Mouse (Mus musculus): ENCODE measurements around the gene Plekhh2. TPM values are rescaled to one million over a fixed set of nuclear protein-coding genes. Genes with fewer than 3 reads are reported as not detected.

The Plekhh2 gene
- polyA plus RNA-seq (2015; fragmentation: Nextera tagmentation; extraction: Ambion mirVana): 2.0 and 2.6 TPM in 2 replicates

DNA sequence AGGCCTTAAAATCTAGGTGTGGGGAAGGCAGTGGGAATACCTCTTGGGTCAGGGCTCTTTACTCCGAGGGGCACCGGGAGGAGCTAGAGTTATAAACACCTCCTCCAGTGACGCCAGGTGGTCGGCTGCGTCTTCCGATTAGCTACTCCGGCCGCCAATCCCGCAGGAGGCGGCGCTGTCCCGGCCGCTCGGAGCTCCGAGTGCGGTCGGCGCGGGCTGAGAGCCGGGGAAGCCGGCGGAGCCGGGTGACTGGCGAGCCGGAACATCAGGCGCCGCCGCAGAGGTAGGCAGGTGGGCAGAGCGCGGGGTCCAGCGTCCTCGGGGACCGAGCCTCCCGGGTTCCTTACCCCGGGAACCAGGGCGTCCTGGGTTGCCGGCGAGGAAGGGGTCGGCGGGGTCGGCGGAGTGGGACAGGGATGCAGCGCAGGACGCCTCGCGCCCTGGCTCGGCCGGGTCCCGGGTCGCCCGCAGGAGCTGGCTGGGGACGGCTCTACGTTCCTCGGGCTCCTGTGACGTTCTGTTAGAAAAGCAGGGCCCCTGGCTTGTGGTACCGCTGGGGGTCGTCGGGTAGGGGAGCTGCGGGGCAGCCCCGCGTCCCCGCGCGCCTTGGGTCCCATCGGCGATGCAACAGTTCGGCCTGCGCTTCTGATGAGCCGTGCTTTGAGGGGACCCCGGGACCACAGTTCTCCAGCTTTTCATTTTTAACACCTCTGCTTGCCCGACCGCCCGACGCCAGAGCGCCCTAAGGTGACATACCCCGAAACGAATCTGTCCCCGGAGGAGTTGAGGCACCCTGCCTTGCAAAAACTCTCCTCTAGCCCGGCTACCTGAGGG lies at the start of gene Plekhh2:
Plekhh2 (plus strand) TSS at position 214 of the 834 bp plus-strand sequence.
- H3K9ac ChIP-seq: peak within 1 kb of the TSS; percentile 85
- under 1% methylated on average over 76 of the region's 79 CpGs for WGBS

DNA sequence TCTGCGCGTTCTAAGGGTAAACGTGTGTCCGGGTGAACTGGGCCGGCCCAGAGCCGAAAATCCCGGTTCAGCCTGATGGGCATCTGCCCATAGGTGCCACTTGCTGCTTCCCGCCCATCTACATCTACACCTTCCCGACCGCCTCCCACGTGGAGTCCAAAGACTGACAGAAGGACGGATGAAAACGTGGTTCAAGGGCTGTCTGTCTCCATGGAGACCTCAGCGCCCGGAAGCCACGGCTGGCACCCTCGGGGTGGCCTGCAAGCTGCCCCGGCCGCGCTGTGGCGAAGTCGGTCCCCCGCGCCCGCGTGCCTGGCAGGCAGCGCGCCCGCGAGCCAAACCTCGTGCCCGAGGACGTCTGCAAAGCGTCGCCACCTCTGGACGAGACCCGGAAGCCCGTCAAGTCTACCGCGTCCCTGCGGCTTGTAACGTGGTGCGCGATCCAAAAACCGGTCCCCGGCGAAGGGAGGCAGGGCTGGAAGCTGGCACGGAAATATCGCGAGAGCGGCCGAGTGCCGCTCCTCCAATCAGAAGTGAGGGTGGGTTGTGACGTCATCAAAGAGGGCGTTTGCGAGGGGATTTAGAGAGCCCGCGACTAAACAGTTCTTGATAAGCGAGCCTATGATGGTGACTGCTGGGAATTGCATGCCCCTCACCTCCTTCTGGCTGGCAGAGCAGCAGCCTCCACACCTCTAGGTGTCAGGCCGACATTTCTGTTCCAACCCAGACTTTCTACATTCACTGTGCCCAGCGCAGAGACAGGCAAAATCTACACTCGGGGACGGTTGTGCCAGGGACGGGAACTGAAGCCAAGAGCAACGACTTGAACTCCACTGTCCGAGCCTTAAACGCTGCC lies 45.7 kb upstream of the Plekhh2 start, which contains the start of gene Thada:
Thada (minus strand) TSS at position 453 of the 856 bp plus-strand sequence.
- peak; percentile 95 for ATAC-seq (ENCODE audit: extremely low read depth, insufficient number of reproducible peaks, low FRiP score, low TSS enrichment)
- peak within 1 kb of the TSS; percentile 78 for H3K27ac ChIP-seq (replicated peaks)
- peak within 1 kb of the TSS; percentile 94 for H3K9ac ChIP-seq
- peak within 1 kb of the TSS; percentile 96 for H3K4me2 ChIP-seq
- under 1% methylated on average over 67 of the region's 67 CpGs for WGBS
- no peaks in the 10 kb centered on the region for H3K9me3 ChIP-seq
- H3K27me3 ChIP-seq (replicated peaks): no peaks in the 10 kb centered on the region
- peaks cover 11% of the 10 kb centered on the region for H3K4me1 ChIP-seq
- H3K36me3 ChIP-seq: peaks cover 8% of the 10 kb centered on the region
- peak within 1 kb of the TSS; percentile 95 for H3K4me3 ChIP-seq

More for the DNA sequence above, at the start of gene Plekhh2:
- peak within 1 kb of the TSS; percentile 99 for H3K4me2 ChIP-seq
- ATAC-seq (ENCODE audit: extremely low read depth, insufficient number of reproducible peaks, low FRiP score, low TSS enrichment): peak; percentile 73; the same call in 1 of the 2 replicates
- no peaks in the 10 kb centered on the region for H3K36me3 ChIP-seq
- peaks cover 6% of the 10 kb centered on the region; the same call in 1 of the 2 replicates for H3K27me3 ChIP-seq (replicated peaks)
- H3K4me1 ChIP-seq: peaks cover 30% of the 10 kb centered on the region
- no peaks in the 10 kb centered on the region for H3K9me3 ChIP-seq
- peak within 1 kb of the TSS; percentile 65 for H3K27ac ChIP-seq (replicated peaks)
- H3K4me3 ChIP-seq: peak within 1 kb of the TSS; percentile 83

DNA sequence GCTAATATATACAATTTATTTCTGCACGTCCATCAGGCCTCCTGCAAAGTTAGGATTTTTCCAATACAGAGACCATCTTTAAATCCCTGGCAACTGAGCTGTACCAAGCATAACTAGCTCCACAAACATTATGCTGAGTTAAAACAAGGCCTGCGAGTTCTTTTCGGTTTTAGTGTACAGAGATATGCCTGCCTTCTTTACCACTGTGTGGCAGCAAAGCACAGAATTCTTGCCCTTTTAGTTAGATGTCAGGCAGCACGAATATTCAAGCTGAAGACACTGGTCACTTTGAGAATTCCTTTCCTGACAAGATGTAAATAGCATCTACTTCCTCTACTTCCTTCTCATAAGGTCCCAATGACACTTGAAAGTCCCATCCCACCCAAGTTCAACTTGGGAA lies 37.4 kb upstream of the Plekhh2 start:
- Histone ChIP-seq H3K27ac (replicated peaks) (no peak overlapping the region), H3K4me1 (no peaks in the 10 kb centered on the region), H3K9me3 (no peaks in the 10 kb centered on the region), H3K36me3 (no peaks in the 10 kb centered on the region), H3K4me3 (no peak overlapping the region), H3K9ac (no peak overlapping the region), H3K4me2 (no peak overlapping the region), H3K27me3 (replicated peaks) (no peaks in the 10 kb centered on the region)
- 53% methylated on average over 4 of the region's 4 CpGs for WGBS
- ATAC-seq (ENCODE audit: extremely low read depth, insufficient number of reproducible peaks, low FRiP score, low TSS enrichment): no peak

DNA sequence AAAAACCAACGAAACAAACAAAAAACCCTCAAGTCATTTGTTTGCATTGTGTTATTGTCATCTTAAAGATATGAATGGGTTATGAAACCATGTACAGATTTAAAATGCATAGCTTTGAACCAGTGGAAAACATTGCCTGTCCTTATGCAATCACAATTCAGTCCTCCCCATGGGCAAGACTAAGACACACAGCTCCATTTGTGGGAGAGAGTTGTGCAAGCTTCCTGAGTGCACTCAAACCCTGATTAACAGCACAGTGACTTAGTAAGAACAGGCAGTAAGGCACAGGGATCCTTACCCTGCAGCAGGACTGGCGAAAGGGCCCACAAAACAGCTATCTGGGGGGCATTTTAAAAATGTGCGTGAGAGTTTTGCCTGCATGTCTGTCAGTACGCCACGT lies 34.5 kb upstream of the Plekhh2 start:
- ATAC-seq (ENCODE audit: extremely low read depth, insufficient number of reproducible peaks, low FRiP score, low TSS enrichment): no peak
- Histone ChIP-seq H3K9ac (no peak overlapping the region), H3K4me3 (no peak overlapping the region), H3K4me1 (0 out of 2 replicates have a peak, but pooled peaks cover 3% of the 10 kb centered on the region), H3K4me2 (no peak overlapping the region), H3K36me3 (no peaks in the 10 kb centered on the region), H3K27me3 (replicated peaks) (no peaks in the 10 kb centered on the region), H3K27ac (replicated peaks) (no peak overlapping the region), H3K9me3 (no peaks in the 10 kb centered on the region)
- 76% methylated on average over 5 of the region's 5 CpGs for WGBS

DNA sequence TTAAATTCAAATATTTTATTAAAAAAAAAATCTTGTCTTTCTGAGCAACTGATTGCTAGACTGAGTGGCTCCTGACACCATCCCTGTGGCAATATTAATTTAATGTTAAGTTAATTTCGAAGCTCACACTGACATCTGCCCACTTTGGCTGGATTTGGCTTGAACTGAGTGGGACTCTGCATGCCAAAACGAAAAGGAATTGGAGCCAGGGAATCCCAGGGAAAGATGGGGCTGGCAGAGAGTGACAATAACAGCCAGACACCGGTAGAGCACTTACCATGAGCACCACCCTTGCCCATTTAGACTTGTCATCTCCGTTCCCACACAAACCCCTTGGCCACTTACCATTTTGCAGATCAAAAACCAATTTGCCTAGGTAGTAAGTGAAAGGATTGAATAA lies 33.4 kb upstream of the Plekhh2 start:
- Histone ChIP-seq H3K4me2 (no peak overlapping the region), H3K27ac (replicated peaks) (no peak overlapping the region), H3K9me3 (no peaks in the 10 kb centered on the region), H3K4me1 (0 out of 2 replicates have a peak, but pooled peaks cover 3% of the 10 kb centered on the region), H3K36me3 (no peaks in the 10 kb centered on the region), H3K27me3 (replicated peaks) (no peaks in the 10 kb centered on the region), H3K9ac (no peak overlapping the region), H3K4me3 (no peak overlapping the region)
- ATAC-seq (ENCODE audit: extremely low read depth, insufficient number of reproducible peaks, low FRiP score, low TSS enrichment): no peak
- WGBS: 68% methylated on average over 4 of the region's 4 CpGs

DNA sequence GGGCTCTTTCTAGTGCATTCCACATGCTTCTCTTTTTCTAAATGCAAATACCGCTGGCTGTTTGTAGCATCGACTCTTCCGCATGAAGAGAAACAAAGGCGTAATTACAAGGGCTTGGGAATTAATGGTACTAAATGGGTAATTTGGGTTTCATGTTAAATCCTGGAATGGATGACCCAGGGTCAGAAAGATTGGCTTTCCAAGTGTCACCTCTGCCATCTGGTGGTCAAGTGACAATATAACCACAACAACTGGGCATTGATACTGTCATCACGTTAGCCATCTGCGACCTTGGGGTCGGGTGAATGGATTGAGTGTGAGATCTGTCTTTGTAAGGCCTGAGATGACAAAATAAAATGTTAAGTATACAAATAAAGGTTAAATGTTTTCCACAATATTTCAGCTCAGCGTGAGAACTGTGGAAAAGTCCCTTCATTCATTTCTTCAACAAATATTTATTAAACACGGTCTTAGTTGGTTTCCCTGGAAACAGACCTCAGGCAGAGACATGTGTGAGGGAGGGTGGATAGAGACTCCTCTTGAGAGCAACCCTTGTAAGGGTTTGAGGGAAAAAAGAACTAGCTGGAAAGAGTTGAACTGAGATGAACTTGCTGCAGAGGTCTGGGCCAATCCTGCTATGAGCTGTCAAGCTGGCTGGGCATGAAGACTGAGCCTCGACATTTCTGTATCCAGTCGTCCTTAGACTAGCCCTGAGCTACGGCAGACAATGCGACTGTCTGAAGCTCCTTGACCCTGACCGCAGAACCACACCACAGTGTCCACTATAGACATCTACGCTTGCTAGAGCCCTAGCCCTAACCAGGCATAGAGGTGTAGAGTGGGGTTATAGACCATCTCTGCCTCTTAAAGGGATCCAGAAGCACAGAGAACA lies 31.0 kb upstream of the Plekhh2 start:
- H3K4me3 ChIP-seq: no peak overlapping the region
- no peaks in the 10 kb centered on the region for H3K36me3 ChIP-seq
- H3K4me2 ChIP-seq: no peak overlapping the region
- H3K4me1 ChIP-seq: 0 out of 2 replicates have a peak, but pooled peaks cover 3% of the 10 kb centered on the region
- no peak overlapping the region for H3K9ac ChIP-seq
- ATAC-seq (ENCODE audit: extremely low read depth, insufficient number of reproducible peaks, low FRiP score, low TSS enrichment): no peak
- 53% methylated on average over 15 of the region's 15 CpGs for WGBS
- no peak overlapping the region for H3K27ac ChIP-seq (replicated peaks)
- no peaks in the 10 kb centered on the region for H3K27me3 ChIP-seq (replicated peaks)
- H3K9me3 ChIP-seq: no peaks in the 10 kb centered on the region

DNA sequence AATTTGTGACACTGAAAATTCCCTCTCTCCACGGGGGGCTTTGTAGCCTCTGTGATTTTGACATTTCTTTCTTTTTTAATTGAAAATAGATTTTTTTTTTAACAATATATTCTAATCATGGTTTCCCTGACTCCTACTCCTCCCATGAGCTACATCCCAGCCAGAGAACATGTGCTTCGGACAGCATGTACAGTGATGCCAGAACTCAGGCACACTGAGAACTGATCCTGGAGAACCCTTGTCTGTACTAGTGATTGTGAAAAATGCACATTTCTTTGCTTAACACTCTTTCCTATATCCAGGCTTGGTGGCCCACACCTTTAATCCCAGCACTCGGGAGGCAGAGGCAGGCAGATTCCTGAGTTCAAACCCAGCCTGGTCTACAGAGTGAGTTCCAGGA lies 28.9 kb upstream of the Plekhh2 start:
- H3K27me3 ChIP-seq (replicated peaks): no peaks in the 10 kb centered on the region
- no peak overlapping the region for H3K4me2 ChIP-seq
- H3K36me3 ChIP-seq: no peaks in the 10 kb centered on the region
- H3K9ac ChIP-seq: no peak overlapping the region
- no peak for ATAC-seq (ENCODE audit: extremely low read depth, insufficient number of reproducible peaks, low FRiP score, low TSS enrichment)
- H3K4me3 ChIP-seq: no peak overlapping the region
- 76% methylated on average over 3 of the region's 3 CpGs for WGBS
- no peak overlapping the region for H3K27ac ChIP-seq (replicated peaks)
- H3K9me3 ChIP-seq: no peaks in the 10 kb centered on the region
- H3K4me1 ChIP-seq: 0 out of 2 replicates have a peak, but pooled peaks cover 3% of the 10 kb centered on the region

DNA sequence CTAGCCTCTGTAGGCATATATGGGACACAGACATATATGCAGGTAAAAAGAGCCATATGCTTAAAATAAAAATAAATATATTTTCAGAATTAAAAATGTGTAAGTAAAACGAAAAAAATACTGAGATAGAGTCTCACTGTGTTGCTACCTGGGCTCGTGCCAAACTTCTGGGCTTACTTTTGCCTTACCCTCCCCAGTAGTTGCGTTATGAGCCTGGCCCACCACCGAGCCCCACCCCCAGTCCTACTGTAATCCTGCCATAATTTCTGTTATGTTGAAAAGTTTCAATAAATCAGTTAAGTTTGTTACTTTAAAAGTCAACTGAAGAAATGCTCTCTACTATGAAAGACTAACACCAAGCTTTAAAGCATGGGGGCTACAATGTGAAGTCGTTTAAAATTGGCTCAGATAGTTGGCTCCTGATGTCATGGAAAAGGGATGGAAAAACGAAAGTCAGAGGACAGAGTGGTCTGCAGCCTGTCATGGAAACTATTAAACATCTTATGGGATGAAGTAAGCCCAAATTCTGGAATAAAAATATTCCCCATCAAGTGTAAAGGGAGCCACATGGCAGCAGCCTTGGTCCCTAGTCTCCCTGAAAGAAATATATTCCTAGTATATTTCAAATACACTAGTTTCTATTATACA lies 27.9 kb upstream of the Plekhh2 start:
- H3K27me3 ChIP-seq (replicated peaks): no peaks in the 10 kb centered on the region
- no peaks in the 10 kb centered on the region for H3K36me3 ChIP-seq
- H3K4me1 ChIP-seq: 0 out of 2 replicates have a peak, but pooled peaks cover 3% of the 10 kb centered on the region
- H3K4me3 ChIP-seq: no peak overlapping the region
- no peak overlapping the region for H3K9ac ChIP-seq
- H3K9me3 ChIP-seq: no peaks in the 10 kb centered on the region
- ATAC-seq (ENCODE audit: extremely low read depth, insufficient number of reproducible peaks, low FRiP score, low TSS enrichment): no peak
- H3K4me2 ChIP-seq: no peak overlapping the region
- H3K27ac ChIP-seq (replicated peaks): no peak overlapping the region
- WGBS: 56% methylated on average over 6 of the region's 6 CpGs

DNA sequence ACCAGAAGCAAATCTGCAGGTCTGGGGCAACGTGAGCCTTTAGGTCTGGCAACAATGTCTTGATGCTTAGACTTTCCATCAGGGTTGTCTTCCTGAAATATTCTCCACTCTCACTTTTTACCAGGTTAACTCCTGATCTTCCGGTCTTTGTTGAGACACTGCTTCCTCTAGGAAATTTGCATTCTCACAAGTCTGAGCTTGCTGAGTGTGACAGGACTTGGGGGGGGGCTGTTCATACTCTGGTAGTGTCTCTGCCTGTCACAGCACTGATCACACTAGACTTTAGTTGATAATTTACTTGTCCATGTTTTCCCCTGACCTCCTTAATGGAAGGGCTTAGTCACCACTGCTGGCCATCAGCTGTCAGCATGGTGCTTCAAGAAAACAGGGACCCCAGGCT lies 24.3 kb upstream of the Plekhh2 start:
- WGBS: 65% methylated on average over 2 of the region's 2 CpGs
- H3K27ac ChIP-seq (replicated peaks): no peak overlapping the region
- no peaks in the 10 kb centered on the region for H3K36me3 ChIP-seq

DNA sequence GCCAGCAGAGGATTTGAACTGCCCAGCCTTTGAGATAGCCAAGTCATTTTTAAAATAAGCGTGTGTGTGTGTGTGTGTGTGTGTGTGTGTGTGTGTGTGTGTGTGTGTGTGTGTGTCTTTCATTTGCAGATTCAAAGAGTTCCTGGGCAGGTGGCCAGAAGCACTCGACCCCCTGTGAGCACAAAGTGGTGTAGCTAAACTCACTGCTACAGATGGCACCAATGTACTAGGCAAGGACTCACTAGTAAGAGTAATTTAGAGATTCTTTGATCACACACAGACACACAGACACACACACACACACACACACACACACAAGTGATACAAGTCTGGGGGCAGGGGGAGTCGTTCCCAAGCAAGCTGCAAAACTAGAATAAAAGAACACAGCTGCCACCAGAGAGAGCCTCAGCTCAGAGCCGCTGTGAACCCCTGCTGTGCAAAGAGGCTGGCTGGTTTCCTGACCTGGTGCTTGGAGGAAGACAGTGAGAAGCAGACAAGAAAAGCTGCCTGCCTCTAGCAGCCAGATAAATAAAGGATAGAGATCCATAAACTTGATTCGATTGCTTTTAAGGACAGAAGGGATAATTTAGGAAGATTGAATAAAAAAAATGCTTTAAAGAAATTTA lies 19.3 kb upstream of the Plekhh2 start:
- Histone ChIP-seq H3K4me3 (no peak overlapping the region), H3K27ac (replicated peaks) (no peak overlapping the region), H3K27me3 (replicated peaks) (no peaks in the 10 kb centered on the region; the same call in 1 of the 2 replicates), H3K36me3 (no peaks in the 10 kb centered on the region), H3K9ac (no peak overlapping the region), H3K9me3 (no peaks in the 10 kb centered on the region), H3K4me1 (no peaks in the 10 kb centered on the region), H3K4me2 (no peak overlapping the region)
- no peak for ATAC-seq (ENCODE audit: extremely low read depth, insufficient number of reproducible peaks, low FRiP score, low TSS enrichment)
- WGBS: 24% methylated on average over 5 of the region's 5 CpGs

More for the DNA sequence above, 24.3 kb upstream of the Plekhh2 start:
- ATAC-seq (ENCODE audit: extremely low read depth, insufficient number of reproducible peaks, low FRiP score, low TSS enrichment): no peak
- H3K4me1 ChIP-seq: no peaks in the 10 kb centered on the region
- no peak overlapping the region for H3K4me3 ChIP-seq
- H3K9me3 ChIP-seq: no peaks in the 10 kb centered on the region
- no peak overlapping the region for H3K9ac ChIP-seq
- no peak overlapping the region for H3K4me2 ChIP-seq
- H3K27me3 ChIP-seq (replicated peaks): no peaks in the 10 kb centered on the region

All from heart, embryonic 13.5 days (tissue).